Mouse (Mus musculus) C2C12 (cell line): ENCODE measurements around the gene Zic4. TPM values are rescaled to one million over a fixed set of nuclear protein-coding genes. Genes with fewer than 3 reads are reported as not detected.

ENCODE experiments used
- H3K27me3 ChIP-seq: one replicate; pipeline ENCODE4 v1.6.1; 2011; ENCODE audit not compliant: control insufficient read depth, insufficient read depth, insufficient read length
- H3K36me3 ChIP-seq: one replicate; pipeline ENCODE4 v1.6.1; 2011; ENCODE audit not compliant: control insufficient read depth, insufficient read depth
- H3K4me3 ChIP-seq: one replicate; pipeline ENCODE4 v1.5.1; 2011; ENCODE audit warnings: mild to moderate bottlenecking, control low read depth; ENCODE audit not compliant: poor library complexity, insufficient read depth, severe bottlenecking
- H3K79me2 ChIP-seq: one replicate; pipeline ENCODE4 v1.6.1; 2011; ENCODE audit not compliant: control insufficient read depth, insufficient read depth
- H3K79me3 ChIP-seq: one replicate; pipeline ENCODE4 v1.6.1; 2011; ENCODE audit warnings: low read depth, control low read depth
- H3ac ChIP-seq: one replicate; pipeline ENCODE3; 2011; ENCODE audit warnings: low read depth; ENCODE audit not compliant: control insufficient read depth, insufficient read length
- CEBPB ChIP-seq: IDR thresholded peaks from one replicate; pipeline ENCODE4 v1.6.1; 2011; ENCODE audit warnings: low read depth, mild to moderate bottlenecking, control low read depth, moderate library complexity
- CTCF ChIP-seq: IDR thresholded peaks from one replicate; pipeline ENCODE4 v1.5.1; 2011; ENCODE audit not compliant: control insufficient read depth, insufficient read depth, insufficient read length
- FOSL1 ChIP-seq: IDR thresholded peaks from one replicate; pipeline ENCODE4 v1.8.0; 2011; ENCODE audit warnings: mild to moderate bottlenecking, low read length; ENCODE audit not compliant: poor library complexity, insufficient read depth, severe bottlenecking
- MAX ChIP-seq: IDR thresholded peaks from one replicate; pipeline ENCODE4 v1.6.1; 2011; ENCODE audit warnings: mild to moderate bottlenecking, control low read depth
- MYOD1 ChIP-seq: IDR thresholded peaks from one replicate; pipeline ENCODE4 v1.6.1; 2011; ENCODE audit warnings: low read depth; ENCODE audit not compliant: control insufficient read depth, insufficient read length
- MYOG ChIP-seq: IDR thresholded peaks from one replicate; pipeline ENCODE4 v1.6.1; 2011; ENCODE audit not compliant: control insufficient read depth, insufficient read length; ENCODE audit errors: extremely low read depth
- USF1 ChIP-seq: IDR thresholded peaks from one replicate; pipeline ENCODE4 v1.6.1; 2011; ENCODE audit warnings: low read depth, mild to moderate bottlenecking, control low read depth, moderate library complexity
- polyA plus RNA-seq: library from polyadenylated mRNA; unstranded; fragments of >200 nt; fragmentation: generic; extraction: Trizol; gene quantifications from one replicate; pipeline ENCODE4 v1.2.1, GENCODE M21; 2012; ENCODE audit warnings: missing spikeins

Zic4 gene
- polyA plus RNA-seq, 1 experiment = 0.99 TPM

DNA sequence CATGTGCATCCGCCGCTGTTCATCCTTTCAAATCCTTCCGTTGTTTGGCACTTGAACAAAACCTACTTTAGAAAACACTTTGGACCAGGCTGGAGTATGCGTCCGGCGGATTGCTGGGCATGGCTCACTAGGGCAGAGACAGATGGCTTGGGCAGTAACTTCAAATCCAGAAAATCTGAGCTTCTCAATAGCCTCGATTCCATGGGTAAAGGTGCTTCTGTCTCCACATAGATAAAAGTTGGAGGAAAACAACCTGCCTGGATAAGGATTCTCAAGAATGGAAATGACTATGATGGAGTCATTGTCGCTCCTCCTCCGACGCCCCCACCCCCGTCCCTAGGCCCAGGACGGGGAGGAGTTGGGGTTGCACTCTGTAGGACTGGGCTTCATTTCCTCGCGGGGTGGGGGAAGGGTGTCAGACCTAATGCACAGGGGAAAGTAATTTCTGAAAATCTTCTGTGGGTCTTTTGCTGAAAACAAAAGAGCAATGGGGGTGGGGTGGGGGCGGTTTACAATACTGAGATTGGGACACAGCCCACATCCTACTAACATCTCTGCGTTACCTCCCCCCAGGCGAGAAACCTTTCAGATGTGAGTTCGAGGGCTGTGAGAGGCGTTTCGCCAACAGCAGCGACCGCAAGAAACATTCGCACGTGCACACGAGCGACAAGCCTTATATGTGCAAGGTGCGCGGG, 21.4 kb downstream of the Zic4 start:
- no peaks in the 10 kb centered on the region for H3K79me2 ChIP-seq
- no peaks in the 10 kb centered on the region for H3K79me3 ChIP-seq
- no peak for TF ChIP-seq FOSL1
- no peak for TF ChIP-seq USF1
- no peak for TF ChIP-seq MYOG
- TF ChIP-seq CTCF = no peak
- TF ChIP-seq CEBPB = no peak
- TF ChIP-seq MAX = no peak
- no peak for TF ChIP-seq MYOD1
- H3K4me3 ChIP-seq = no peak overlapping the region
- no peaks in the 10 kb centered on the region for H3K36me3 ChIP-seq
- H3K27me3 ChIP-seq = no peaks in the 10 kb centered on the region
- no peak overlapping the region for H3ac ChIP-seq

DNA sequence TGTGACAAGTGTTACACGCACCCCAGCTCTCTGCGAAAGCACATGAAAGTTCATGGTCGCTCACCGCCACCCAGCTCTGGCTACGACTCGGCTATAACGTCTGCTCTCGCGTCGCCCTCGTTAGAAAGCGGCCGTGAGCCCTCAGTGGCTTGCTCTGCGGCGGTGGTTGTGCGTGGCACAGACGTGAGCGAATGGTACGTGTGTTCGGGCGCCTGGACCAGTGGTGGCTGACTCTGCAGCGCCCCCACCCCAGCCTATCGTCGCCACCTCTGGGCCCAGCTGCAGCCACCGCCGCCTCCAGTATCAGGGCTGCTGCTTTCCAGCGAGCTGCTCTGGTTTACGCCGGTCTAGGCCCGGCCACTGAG, 21.9 kb downstream of the Zic4 start:
- Histone ChIP-seq H3K36me3 (no peaks in the 10 kb centered on the region), H3K4me3 (no peak overlapping the region), H3ac (no peak overlapping the region), H3K79me3 (no peaks in the 10 kb centered on the region), H3K27me3 (no peaks in the 10 kb centered on the region), H3K79me2 (no peaks in the 10 kb centered on the region)
- no peak for TF ChIP-seq MAX

DNA sequence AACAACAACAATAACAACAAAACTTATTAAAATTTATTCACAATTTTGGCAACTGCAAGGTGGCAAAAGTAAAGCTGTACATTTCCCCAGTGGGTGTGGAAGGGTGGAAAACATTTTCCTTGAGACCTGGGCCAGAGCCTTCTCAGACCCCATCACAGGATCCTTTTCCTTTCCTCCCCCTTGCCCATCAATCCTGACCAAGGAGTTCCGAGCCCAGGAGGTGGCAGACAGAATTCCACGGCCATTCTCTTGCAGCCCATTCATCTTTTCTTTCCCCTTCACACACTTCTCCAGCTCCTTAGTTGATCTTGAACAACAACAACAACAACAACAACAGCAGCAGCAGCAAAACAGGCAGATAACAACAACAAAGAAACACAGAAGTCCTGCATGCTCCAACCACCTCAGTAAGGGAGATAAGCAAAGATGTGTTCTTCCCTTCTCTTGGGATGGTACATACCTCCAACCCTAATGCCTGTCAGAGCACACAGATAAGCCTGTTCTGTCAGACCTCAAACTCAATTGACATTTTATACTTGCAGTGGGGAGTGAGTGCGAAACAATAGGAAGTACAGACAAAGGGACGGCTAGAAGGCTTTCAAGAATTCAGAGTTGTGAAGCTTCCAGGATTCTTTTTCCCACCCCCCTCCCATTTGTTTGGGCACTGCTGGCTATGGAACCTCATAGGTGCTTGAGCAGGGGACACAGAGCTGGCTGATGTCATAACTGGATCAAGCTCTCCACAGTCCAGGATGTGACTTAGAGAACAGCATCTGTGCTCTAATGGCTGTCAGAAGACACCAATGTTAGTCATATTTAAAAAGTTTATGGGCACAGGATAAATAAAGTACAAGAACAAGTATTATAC, 22.7 kb downstream of the Zic4 start:
- no peaks in the 10 kb centered on the region for H3K36me3 ChIP-seq
- no peaks in the 10 kb centered on the region for H3K79me3 ChIP-seq
- no peak for TF ChIP-seq MAX
- no peak for TF ChIP-seq MYOG
- TF ChIP-seq FOSL1 = no peak
- TF ChIP-seq CTCF = no peak
- TF ChIP-seq CEBPB = no peak
- TF ChIP-seq USF1 = no peak
- no peak for TF ChIP-seq MYOD1
- H3K27me3 ChIP-seq = no peaks in the 10 kb centered on the region
- H3ac ChIP-seq = no peak overlapping the region
- H3K79me2 ChIP-seq = no peaks in the 10 kb centered on the region
- no peak overlapping the region for H3K4me3 ChIP-seq

GRCm38 (mm10) chr9:91385561-91386430, 23.6 kb downstream of the Zic4 start:
- TF ChIP-seq CTCF (no peak), FOSL1 (no peak), MAX (no peak)
- H3K27me3 ChIP-seq = no peaks in the 10 kb centered on the region
- H3ac ChIP-seq = no peak overlapping the region
- no peaks in the 10 kb centered on the region for H3K79me3 ChIP-seq
- H3K79me2 ChIP-seq = no peaks in the 10 kb centered on the region
- no peak overlapping the region for H3K4me3 ChIP-seq
- no peaks in the 10 kb centered on the region for H3K36me3 ChIP-seq

GRCm38 (mm10) chr9:91386502-91386890, 24.3 kb downstream of the Zic4 start:
- Histone ChIP-seq H3K79me2 (no peaks in the 10 kb centered on the region), H3ac (no peak overlapping the region), H3K4me3 (no peak overlapping the region), H3K79me3 (no peaks in the 10 kb centered on the region), H3K27me3 (no peaks in the 10 kb centered on the region), H3K36me3 (no peaks in the 10 kb centered on the region)
- no peak for TF ChIP-seq MAX
- no peak for TF ChIP-seq CTCF
- TF ChIP-seq MYOD1 = no peak
